9 mouse cellular contexts compared by ENCODE assay signal in genomic region chr19:3980309-3980708, GRCm38 (mm10). TPM values are rescaled to one million over a fixed set of nuclear protein-coding genes. Genes with fewer than 3 reads are reported as not detected.
DNase-seq lines count a peak whose midpoint lies in the region; ATAC-seq and TF ChIP-seq lines count a peak whose summit lies in the region.
"Had no signal": no experiment of that assay in that cellular context is flagged by ENCODE, and none has a peak within 500 bp of the region (broad histone marks: within the 10 kb centered on the region; RNA-seq: fewer than 3 reads in every experiment).

No protein-coding gene starts in this region.

- no peaks in the 10 kb centered on the region for H3K27me3 ChIP-seq in ES-Bruce4 (ENCODE audit: control insufficient read depth, insufficient read depth, low read length, poor library complexity, severe bottlenecking)
- H3K27me3 ChIP-seq in forebrain, embryonic 10.5 days (ENCODE audit: poor library complexity, severe bottlenecking): no peaks in the 10 kb centered on the region
- no peaks in the 10 kb centered on the region for H3K27me3 ChIP-seq in liver, postnatal 0 days (ENCODE audit: insufficient read depth, low read length)
- no peaks in the 10 kb centered on the region for H3K27me3 ChIP-seq in neural tube, embryonic 14.5 days (ENCODE audit: control insufficient read depth, insufficient read depth, low read length)

- TF ChIP-seq POLR2A in ES-Bruce4 (IDR thresholded peaks at IDR 0.05; ENCODE audit: insufficient read depth, low read length): no peak

- TF ChIP-seq CTCF in ES-Bruce4 (IDR thresholded peaks at IDR 0.05; ENCODE audit: low read depth, low read length): peak; percentile 51
- TF ChIP-seq CTCF in liver, postnatal 0 days (IDR thresholded peaks at IDR 0.05; ENCODE audit: low read depth): peak; percentile 93

- no peak overlapping the region for H3K4me3 ChIP-seq in ES-Bruce4 (ENCODE audit: low read depth, low read length)
- no peak overlapping the region for H3K4me3 ChIP-seq in forebrain, embryonic 10.5 days
- H3K4me3 ChIP-seq in liver, postnatal 0 days (ENCODE audit: low read depth, low read length): no peak overlapping the region
- H3K4me3 ChIP-seq in neural tube, embryonic 14.5 days (ENCODE audit: low read depth, low read length): no peak overlapping the region

- H3K4me1 ChIP-seq in ES-Bruce4 (ENCODE audit: control insufficient read depth, insufficient read depth, low read length): peaks cover 2% of the 10 kb centered on the region
- H3K4me1 ChIP-seq in forebrain, embryonic 10.5 days: peaks cover 40% of the 10 kb centered on the region
- peaks cover 9% of the 10 kb centered on the region for H3K4me1 ChIP-seq in liver, postnatal 0 days (ENCODE audit: insufficient read depth)
- 0 out of 2 replicates have a peak, but pooled peaks cover 2% of the 10 kb centered on the region for H3K4me1 ChIP-seq in neural tube, embryonic 14.5 days (ENCODE audit: control insufficient read depth, insufficient read depth, low read length)

- peak; percentile 52 to 82 for ATAC-seq in hematopoietic stem cell, adult 5-6 weeks (replicated peaks in 1 of 2; ENCODE audit: insufficient read depth in 1 of 2, low FRiP score in 2 of 2, low TSS enrichment in 1 of 2, low read depth in 1 of 2, poor library complexity in 2 of 2, severe bottlenecking in 2 of 2)
- ATAC-seq in liver, postnatal 0 days: peak; percentile 60; the same call in 1 of the 2 replicates
- ATAC-seq in neural tube, embryonic 14.5 days (ENCODE audit: low read depth): peak; percentile 63; the same call in 1 of the 2 replicates

- 22% methylated on average over 4 of the region's 4 CpGs for WGBS in forebrain, embryonic 10.5 days
- WGBS in liver, postnatal 0 days (ENCODE audit: insufficient replicate concordance): 17% methylated on average over 4 of the region's 4 CpGs
- WGBS in neural tube, embryonic 14.5 days: 16% methylated on average over 4 of the region's 4 CpGs

- TF ChIP-seq EP300 in ES-Bruce4 (IDR thresholded peaks at IDR 0.05; ENCODE audit: insufficient read depth, low read depth, low read length): no peak
- TF ChIP-seq EP300 in liver, postnatal 0 days (IDR thresholded peaks at IDR 0.05; ENCODE audit: low read depth): no peak

- H3K36me3 ChIP-seq in ES-Bruce4 (ENCODE audit: control insufficient read depth, insufficient read depth, low read length, poor library complexity, severe bottlenecking): no peaks in the 10 kb centered on the region
- no peaks in the 10 kb centered on the region for H3K36me3 ChIP-seq in forebrain, embryonic 10.5 days (replicated peaks)
- H3K36me3 ChIP-seq in liver, postnatal 0 days (replicated peaks; ENCODE audit: insufficient read depth, low read length): no peaks in the 10 kb centered on the region
- no peaks in the 10 kb centered on the region for H3K36me3 ChIP-seq in neural tube, embryonic 14.5 days (ENCODE audit: control insufficient read depth, insufficient read depth, low read length)

- H3K9ac ChIP-seq in ES-Bruce4 (ENCODE audit: low read depth, poor library complexity, severe bottlenecking): no peak overlapping the region
- H3K9ac ChIP-seq in liver, postnatal 0 days (replicated peaks): no peak overlapping the region
- H3K9ac ChIP-seq in neural tube, embryonic 14.5 days (replicated peaks; ENCODE audit: low read depth, low read length): no peak overlapping the region

- no peaks in the 10 kb centered on the region for H3K9me3 ChIP-seq in ES-Bruce4 (replicated peaks; ENCODE audit: control insufficient read depth, insufficient read depth, low read length, poor library complexity, severe bottlenecking)
- H3K9me3 ChIP-seq in forebrain, embryonic 10.5 days: no peaks in the 10 kb centered on the region
- H3K9me3 ChIP-seq in liver, postnatal 0 days (ENCODE audit: low read length): no peaks in the 10 kb centered on the region
- no peaks in the 10 kb centered on the region for H3K9me3 ChIP-seq in neural tube, embryonic 14.5 days (ENCODE audit: control insufficient read depth, low read length)

- no peak overlapping the region for H3K4me2 ChIP-seq in liver, postnatal 0 days (ENCODE audit: low read depth, low read length)
- H3K4me2 ChIP-seq in neural tube, embryonic 14.5 days (ENCODE audit: low read depth, low read length): no peak overlapping the region

- peak; percentile 42 for DNase-seq in brain, embryonic 18.5 days (ENCODE audit: low read depth, low spot score)
- peak; percentile 66 for DNase-seq in forebrain, embryonic 10.5 days (ENCODE audit: extremely low spot score, low spot score)
- DNase-seq in layer of hippocampus, adult 18-20 months (ENCODE audit: low spot score in 2 of 2): peak; percentile 60 to 89
- peak; percentile 82 for DNase-seq in liver, postnatal 0 days
- DNase-seq in telencephalon, adult 2 months (ENCODE audit: low read depth, low spot score): peak; percentile 60

- no peak overlapping the region for H3K27ac ChIP-seq in ES-Bruce4 (ENCODE audit: insufficient read depth, low read length)
- H3K27ac ChIP-seq in forebrain, embryonic 10.5 days: no peak overlapping the region
- no peak overlapping the region for H3K27ac ChIP-seq in liver, postnatal 0 days (ENCODE audit: low read depth)
- no peak overlapping the region for H3K27ac ChIP-seq in neural tube, embryonic 14.5 days (ENCODE audit: low read depth, low read length)

RNA-seq across cellular contexts. Expression of gene Acy3, which starts 6.1 kb away (rescaled TPM):
- polyA plus RNA-seq in ES-Bruce4 (2011; ENCODE audit: insufficient read depth, insufficient read length, low read depth, missing spikeins): 4.8 and 7.8 TPM in 2 replicates
- polyA plus RNA-seq in forebrain, embryonic 10.5 days (2016; fragmentation: Nextera tagmentation; extraction: Ambion mirVana): 1.8 and 2.5 TPM in 2 replicates
- 6.8 and 8.4 TPM in 2 replicates for total RNA-seq in hematopoietic stem cell, adult 5-6 weeks (2017)
- total RNA-seq in layer of hippocampus, adult 18-20 months (2021): 1 to 10 TPM; 2.1 to 2.6 TPM
- polyA plus RNA-seq in liver, postnatal 0 days (2015; fragmentation: Nextera tagmentation; extraction: Ambion mirVana): 19.3 and 22.0 TPM in 2 replicates
- 1.6 and 3.0 TPM in 2 replicates for polyA plus RNA-seq in neural tube, embryonic 14.5 days (2014; fragmentation: Nextera tagmentation; extraction: Ambion mirVana)

RNA-seq across cellular contexts. Expression of gene Aldh3b2, which starts 8.2 kb away (rescaled TPM):
- 1.3 and 1.4 TPM in 2 replicates for polyA plus RNA-seq in ES-Bruce4 (2011; ENCODE audit: insufficient read depth, insufficient read length, low read depth, missing spikeins)
- polyA plus RNA-seq in forebrain, embryonic 10.5 days (2016; fragmentation: Nextera tagmentation; extraction: Ambion mirVana): 0.37 and 0.39 TPM in 2 replicates
- 0.56 TPM in 1 of 2 replicates, not detected in the other for total RNA-seq in hematopoietic stem cell, adult 5-6 weeks (2017)
- total RNA-seq in layer of hippocampus, adult 18-20 months (2021): under 1 TPM; 0.53 to 0.99 TPM
- polyA plus RNA-seq in liver, postnatal 0 days (2015; fragmentation: Nextera tagmentation; extraction: Ambion mirVana): 0.09 and 0.11 TPM in 2 replicates
- polyA plus RNA-seq in neural tube, embryonic 14.5 days (2014; fragmentation: Nextera tagmentation; extraction: Ambion mirVana): 0.15 and 0.40 TPM in 2 replicates

RNA-seq across cellular contexts. Expression of gene Tbx10, which starts 12.2 kb away (rescaled TPM):
- not detected in 2 replicates for polyA plus RNA-seq in ES-Bruce4 (2011; ENCODE audit: insufficient read depth, insufficient read length, low read depth, missing spikeins)
- polyA plus RNA-seq in forebrain, embryonic 10.5 days (2016; fragmentation: Nextera tagmentation; extraction: Ambion mirVana): not detected in 2 replicates
- total RNA-seq in hematopoietic stem cell, adult 5-6 weeks (2017): not detected in 2 replicates
- not detected for total RNA-seq in layer of hippocampus, adult 18-20 months (2021)
- not detected in 2 replicates for polyA plus RNA-seq in liver, postnatal 0 days (2015; fragmentation: Nextera tagmentation; extraction: Ambion mirVana)
- polyA plus RNA-seq in neural tube, embryonic 14.5 days (2014; fragmentation: Nextera tagmentation; extraction: Ambion mirVana): not detected in 2 replicates
- polyA plus RNA-seq: heart, embryonic 14.5 days had no signal

RNA-seq across cellular contexts. Expression of gene Nudt8, which starts 20.1 kb away (rescaled TPM):
- 17.3 and 20.8 TPM in 2 replicates for polyA plus RNA-seq in ES-Bruce4 (2011; ENCODE audit: insufficient read depth, insufficient read length, low read depth, missing spikeins)
- 24.8 and 30.4 TPM in 2 replicates for polyA plus RNA-seq in forebrain, embryonic 10.5 days (2016; fragmentation: Nextera tagmentation; extraction: Ambion mirVana)
- 4.5 and 13.5 TPM in 2 replicates for total RNA-seq in hematopoietic stem cell, adult 5-6 weeks (2017)
- 10 to 100 TPM in 1 of 2 experiments, 1 to 10 TPM in 1; 9.5 to 10.1 TPM for total RNA-seq in layer of hippocampus, adult 18-20 months (2021)
- polyA plus RNA-seq in liver, postnatal 0 days (2015; fragmentation: Nextera tagmentation; extraction: Ambion mirVana): 22.0 and 23.0 TPM in 2 replicates
- polyA plus RNA-seq in neural tube, embryonic 14.5 days (2014; fragmentation: Nextera tagmentation; extraction: Ambion mirVana): 29.4 and 33.7 TPM in 2 replicates

RNA-seq across cellular contexts. Expression of gene Gm49405, which starts 20.1 kb away (rescaled TPM):
- polyA plus RNA-seq in ES-Bruce4 (2011; ENCODE audit: insufficient read depth, insufficient read length, low read depth, missing spikeins): 2.4 and 3.0 TPM in 2 replicates
- polyA plus RNA-seq in forebrain, embryonic 10.5 days (2016; fragmentation: Nextera tagmentation; extraction: Ambion mirVana): 2.8 and 3.5 TPM in 2 replicates
- 1.8 and 2.3 TPM in 2 replicates for total RNA-seq in hematopoietic stem cell, adult 5-6 weeks (2017)
- total RNA-seq in layer of hippocampus, adult 18-20 months (2021): 1 to 10 TPM in 1 of 2 experiments, under 1 TPM in 1; 0.97 to 1.3 TPM
- polyA plus RNA-seq in liver, postnatal 0 days (2015; fragmentation: Nextera tagmentation; extraction: Ambion mirVana): 0.26 and 0.49 TPM in 2 replicates
- 3.8 and 4.9 TPM in 2 replicates for polyA plus RNA-seq in neural tube, embryonic 14.5 days (2014; fragmentation: Nextera tagmentation; extraction: Ambion mirVana)
